Mouse (Mus musculus): ENCODE measurements around the gene Phox2a. TPM values are rescaled to one million over a fixed set of nuclear protein-coding genes. Genes with fewer than 3 reads are reported as not detected.

The Phox2a gene
- polyA plus RNA-seq, 1 experiment from 2014 or later, result 0.32 TPM

DNA sequence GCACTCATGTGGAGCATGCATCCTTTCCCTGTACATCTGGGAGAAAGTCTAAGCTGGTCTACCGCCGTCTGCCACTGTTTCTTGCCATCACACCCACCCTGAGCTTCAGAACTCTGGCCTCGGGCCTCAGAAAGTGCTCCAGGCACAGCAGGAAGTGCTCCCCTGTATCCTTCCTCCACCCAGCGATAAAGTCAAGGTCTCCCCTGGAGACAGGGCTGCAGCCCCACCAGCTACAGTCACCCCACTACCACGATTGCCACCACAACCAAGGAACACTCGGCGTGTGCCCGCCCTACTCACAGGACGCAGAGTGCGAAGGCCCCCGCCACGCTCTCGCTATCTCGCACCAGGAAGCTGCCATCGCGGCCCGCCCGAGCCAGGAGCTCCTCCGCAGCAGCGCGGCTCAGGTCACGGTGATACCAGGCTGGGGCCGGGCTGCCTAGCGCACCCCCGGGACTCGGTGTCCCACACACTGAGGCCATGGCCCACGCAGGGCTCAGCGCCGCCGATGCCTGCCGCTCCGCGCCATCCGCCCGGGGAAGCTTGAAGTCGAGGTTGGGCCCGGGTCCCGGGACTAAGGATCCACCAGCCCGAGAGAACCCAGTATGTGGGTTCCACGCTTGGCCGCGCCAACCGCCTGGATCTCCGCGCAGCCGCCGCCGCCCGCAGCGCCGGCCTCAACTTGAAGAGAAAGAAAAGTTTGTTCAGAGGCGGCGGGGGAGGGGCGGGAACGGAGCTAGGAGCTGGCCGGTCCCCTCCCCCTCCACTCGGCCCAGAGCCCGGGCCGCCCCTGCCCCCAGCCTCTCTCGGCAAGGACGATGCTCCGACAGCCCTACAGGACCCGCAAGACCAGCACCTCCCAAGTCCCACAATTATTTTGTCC, 18.4 kb downstream of the Phox2a start:
- Histone ChIP-seq H3K27me3 (ENCODE audit: control insufficient read depth, insufficient read depth, low read length) (no peaks in the 10 kb centered on the region), H3K36me3 (ENCODE audit: control insufficient read depth, insufficient read depth) (peaks cover 14% of the 10 kb centered on the region), H3K4me2 (ENCODE audit: low read depth, low read length) (peak overlapping the region; percentile 69), H3K9ac (ENCODE audit: low read length) (peak overlapping the region; percentile 99), H3K4me3 (ENCODE audit: low read length) (peak overlapping the region; percentile 80), H3K27ac (ENCODE audit: low read length) (peak overlapping the region; percentile 99), H3K9me3 (replicated peaks; ENCODE audit: control insufficient read depth, low read length) (no peaks in the 10 kb centered on the region), H3K4me1 (ENCODE audit: control insufficient read depth, insufficient read depth, low read length) (peaks cover 29% of the 10 kb centered on the region)
- peak; percentile 47 for ATAC-seq (replicated peaks; ENCODE audit: extremely low read depth, insufficient read depth, low FRiP score)
- WGBS, result under 1% methylated on average over 63 of the region's 63 CpGs

DNA sequence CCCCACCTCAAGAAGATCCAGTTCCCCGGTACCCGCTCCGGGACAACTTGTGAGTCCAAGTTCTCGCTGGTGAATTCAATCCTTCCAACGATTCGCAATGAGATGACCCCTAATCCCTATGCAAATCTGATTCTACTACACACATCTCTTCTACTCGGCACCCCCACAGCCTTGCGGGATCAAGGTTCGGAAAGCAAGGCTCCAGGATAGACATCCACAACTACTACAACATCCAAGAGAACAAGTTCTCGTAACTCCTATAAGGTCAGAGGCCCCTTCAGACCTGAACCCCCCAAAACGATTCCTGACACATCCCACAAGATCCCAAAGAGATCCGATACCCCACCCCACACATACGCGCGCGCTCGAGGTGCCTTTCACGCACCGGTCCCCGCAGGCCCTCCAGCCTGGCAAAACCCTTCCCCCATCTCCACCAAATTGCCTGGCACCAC, 19.1 kb downstream of the Phox2a start:
- H3K4me2 ChIP-seq (ENCODE audit: low read depth, low read length), result peak overlapping the region; percentile 69
- 0 out of 2 replicates have a peak, but pooled peaks have one; percentile 0 for ATAC-seq (replicated peaks; ENCODE audit: extremely low read depth, insufficient read depth, low FRiP score)
- no peaks in the 10 kb centered on the region for H3K27me3 ChIP-seq (ENCODE audit: control insufficient read depth, insufficient read depth, low read length)
- peak overlapping the region; percentile 80 for H3K4me3 ChIP-seq (ENCODE audit: low read length)
- H3K36me3 ChIP-seq (ENCODE audit: control insufficient read depth, insufficient read depth), result peaks cover 8% of the 10 kb centered on the region
- peak overlapping the region; percentile 99 for H3K9ac ChIP-seq (ENCODE audit: low read length)
- WGBS, result under 1% methylated on average over 20 of the region's 20 CpGs
- no peaks in the 10 kb centered on the region for H3K9me3 ChIP-seq (replicated peaks; ENCODE audit: control insufficient read depth, low read length)
- peaks cover 29% of the 10 kb centered on the region for H3K4me1 ChIP-seq (ENCODE audit: control insufficient read depth, insufficient read depth, low read length)
- H3K27ac ChIP-seq (ENCODE audit: low read length), result peak overlapping the region; percentile 99

DNA sequence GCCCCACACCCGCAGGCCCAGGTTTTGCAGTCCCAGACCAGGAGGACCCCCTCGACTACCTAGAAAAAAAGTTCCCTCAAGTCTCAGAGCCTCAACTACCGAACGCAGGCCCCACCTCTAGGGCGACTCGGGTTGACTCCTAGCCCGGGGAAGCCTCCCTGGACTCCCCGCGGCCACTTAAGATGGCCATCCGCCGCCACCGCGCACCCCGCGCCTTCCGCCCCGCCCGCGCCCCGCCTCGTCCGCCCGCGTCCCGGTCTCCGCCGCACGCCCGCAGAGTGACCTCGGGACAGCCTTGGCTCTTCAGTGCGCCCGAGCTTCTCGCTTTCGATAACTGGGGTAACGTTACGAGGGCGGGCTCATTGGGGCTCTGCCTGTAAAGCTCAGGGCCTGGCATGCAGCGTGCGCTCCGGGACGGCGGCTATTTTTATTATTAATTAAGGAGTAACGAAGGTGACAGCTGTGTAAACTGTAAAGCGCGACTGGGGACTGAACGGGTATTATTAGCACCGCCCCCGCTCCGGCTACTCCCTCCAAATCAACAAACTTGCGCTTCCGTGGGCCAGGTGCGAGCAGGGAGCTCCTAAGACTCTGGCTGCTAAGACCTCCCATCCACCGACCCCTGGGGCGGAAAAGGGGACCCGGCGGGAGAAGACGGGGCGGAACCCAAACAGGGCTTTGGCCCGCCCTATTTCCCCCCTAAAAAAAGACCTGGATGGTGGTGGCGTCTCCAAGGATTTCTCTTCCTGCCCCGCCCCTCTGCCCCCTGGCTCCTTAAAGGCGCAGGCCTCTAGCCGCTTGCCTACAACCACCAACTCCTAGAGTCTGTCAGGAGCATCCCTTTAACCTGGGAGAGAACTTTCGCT, 19.7 kb downstream of the Phox2a start, which contains the start of gene Inppl1:
TSS of gene Inppl1 (minus strand) at position 624 of the 866 bp plus-strand sequence.
- peak; percentile 84 for ATAC-seq (replicated peaks; ENCODE audit: extremely low read depth, insufficient read depth, low FRiP score)
- Histone ChIP-seq H3K27ac (ENCODE audit: low read length) (peak within 1 kb of the TSS; percentile 99), H3K4me2 (ENCODE audit: low read depth, low read length) (peak within 1 kb of the TSS; percentile 69), H3K9me3 (replicated peaks; ENCODE audit: control insufficient read depth, low read length) (no peaks in the 10 kb centered on the region), H3K9ac (ENCODE audit: low read length) (peak within 1 kb of the TSS; percentile 99), H3K36me3 (ENCODE audit: control insufficient read depth, insufficient read depth) (peaks cover 2% of the 10 kb centered on the region; the same call in 1 of the 2 replicates), H3K27me3 (ENCODE audit: control insufficient read depth, insufficient read depth, low read length) (no peaks in the 10 kb centered on the region), H3K4me3 (ENCODE audit: low read length) (peak within 1 kb of the TSS; percentile 80), H3K4me1 (ENCODE audit: control insufficient read depth, insufficient read depth, low read length) (peaks cover 29% of the 10 kb centered on the region)
- under 1% methylated on average over 64 of the region's 64 CpGs for WGBS

DNA sequence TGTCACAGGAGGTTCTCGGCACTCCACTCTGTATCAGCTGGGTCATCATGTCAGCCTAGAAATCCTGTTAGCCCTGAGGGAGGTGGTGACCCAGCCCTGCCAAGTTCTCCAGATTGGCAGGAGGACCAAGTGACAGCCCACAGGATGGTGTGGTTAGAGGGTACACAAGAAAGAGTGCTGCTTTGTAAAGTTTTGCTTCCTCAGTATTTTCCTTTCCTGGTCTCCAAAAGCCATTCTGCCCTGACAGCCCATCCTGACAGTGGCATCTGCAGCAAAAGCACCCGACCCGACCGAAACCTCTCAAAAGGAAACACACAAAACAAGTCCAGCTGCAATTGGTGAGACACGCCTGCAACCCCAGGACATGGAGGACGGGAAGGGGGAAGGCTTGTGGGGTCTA, 26.1 kb downstream of the Phox2a start:
- 56% methylated on average over 6 of the region's 6 CpGs for WGBS

GRCm38 (mm10) chr7:101847934-101848333, 29.8 kb downstream of the Phox2a start:
- 0 out of 2 replicates have a peak, but pooled peaks cover 2% of the 10 kb centered on the region for H3K9me3 ChIP-seq (replicated peaks; ENCODE audit: control insufficient read depth, low read length)
- no peaks in the 10 kb centered on the region for H3K36me3 ChIP-seq (ENCODE audit: control insufficient read depth, insufficient read depth)
- 94% methylated on average over 1 of the region's 1 CpGs for WGBS
- no peak overlapping the region for H3K9ac ChIP-seq (ENCODE audit: low read length)
- ATAC-seq (replicated peaks; ENCODE audit: extremely low read depth, insufficient read depth, low FRiP score), result no peak
- no peak overlapping the region for H3K27ac ChIP-seq (ENCODE audit: low read length)
- no peak overlapping the region for H3K4me3 ChIP-seq (ENCODE audit: low read length)
- no peaks in the 10 kb centered on the region for H3K27me3 ChIP-seq (ENCODE audit: control insufficient read depth, insufficient read depth, low read length)
- H3K4me1 ChIP-seq (ENCODE audit: control insufficient read depth, insufficient read depth, low read length), result no peaks in the 10 kb centered on the region
- no peak overlapping the region for H3K4me2 ChIP-seq (ENCODE audit: low read depth, low read length)

More for the DNA sequence above, 26.1 kb downstream of the Phox2a start:
- Histone ChIP-seq H3K4me2 (ENCODE audit: low read depth, low read length) (no peak overlapping the region), H3K4me3 (ENCODE audit: low read length) (no peak overlapping the region), H3K27me3 (ENCODE audit: control insufficient read depth, insufficient read depth, low read length) (no peaks in the 10 kb centered on the region), H3K9ac (ENCODE audit: low read length) (no peak overlapping the region), H3K4me1 (ENCODE audit: control insufficient read depth, insufficient read depth, low read length) (no peaks in the 10 kb centered on the region), H3K9me3 (replicated peaks; ENCODE audit: control insufficient read depth, low read length) (no peaks in the 10 kb centered on the region), H3K36me3 (ENCODE audit: control insufficient read depth, insufficient read depth) (no peaks in the 10 kb centered on the region), H3K27ac (ENCODE audit: low read length) (no peak overlapping the region)
- ATAC-seq (replicated peaks; ENCODE audit: extremely low read depth, insufficient read depth, low FRiP score), result no peak

GRCm38 (mm10) chr7:101851689-101852088, 33.6 kb downstream of the Phox2a start:
- 0 out of 2 replicates have a peak, but pooled peaks cover 2% of the 10 kb centered on the region for H3K9me3 ChIP-seq (replicated peaks; ENCODE audit: control insufficient read depth, low read length)
- H3K4me2 ChIP-seq (ENCODE audit: low read depth, low read length), result no peak overlapping the region
- no peak overlapping the region for H3K9ac ChIP-seq (ENCODE audit: low read length)
- no peaks in the 10 kb centered on the region for H3K4me1 ChIP-seq (ENCODE audit: control insufficient read depth, insufficient read depth, low read length)
- no peak overlapping the region for H3K27ac ChIP-seq (ENCODE audit: low read length)
- ATAC-seq (replicated peaks; ENCODE audit: extremely low read depth, insufficient read depth, low FRiP score), result no peak
- no peaks in the 10 kb centered on the region for H3K27me3 ChIP-seq (ENCODE audit: control insufficient read depth, insufficient read depth, low read length)
- H3K36me3 ChIP-seq (ENCODE audit: control insufficient read depth, insufficient read depth), result no peaks in the 10 kb centered on the region
- 67% methylated on average over 6 of the region's 6 CpGs for WGBS
- H3K4me3 ChIP-seq (ENCODE audit: low read length), result no peak overlapping the region

DNA sequence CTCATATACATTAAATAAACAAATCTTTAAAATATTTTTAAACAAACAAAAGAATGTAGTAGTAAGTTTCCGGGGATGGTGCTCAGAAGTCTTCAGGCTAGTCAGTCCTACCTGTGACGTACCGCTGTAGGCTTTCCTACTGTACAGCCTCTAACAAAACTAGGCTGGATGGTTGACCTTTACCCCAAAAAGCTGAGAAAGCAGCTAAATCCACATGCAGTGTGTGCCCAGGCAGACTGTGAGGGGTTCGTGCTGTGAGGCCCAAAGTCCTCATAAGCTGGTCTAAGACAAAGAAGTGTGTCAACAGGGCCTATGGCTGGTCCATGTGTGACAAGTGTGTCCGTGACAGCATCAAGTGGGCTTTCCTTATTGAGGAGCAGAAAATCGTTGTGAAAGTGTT, 34.7 kb downstream of the Phox2a start:
- WGBS, result 79% methylated on average over 6 of the region's 6 CpGs
- Histone ChIP-seq H3K27ac (ENCODE audit: low read length) (no peak overlapping the region), H3K9ac (ENCODE audit: low read length) (no peak overlapping the region), H3K27me3 (ENCODE audit: control insufficient read depth, insufficient read depth, low read length) (no peaks in the 10 kb centered on the region), H3K36me3 (ENCODE audit: control insufficient read depth, insufficient read depth) (no peaks in the 10 kb centered on the region), H3K4me2 (ENCODE audit: low read depth, low read length) (no peak overlapping the region), H3K4me3 (ENCODE audit: low read length) (no peak overlapping the region), H3K4me1 (ENCODE audit: control insufficient read depth, insufficient read depth, low read length) (no peaks in the 10 kb centered on the region), H3K9me3 (replicated peaks; ENCODE audit: control insufficient read depth, low read length) (0 out of 2 replicates have a peak, but pooled peaks cover 2% of the 10 kb centered on the region)
- ATAC-seq (replicated peaks; ENCODE audit: extremely low read depth, insufficient read depth, low FRiP score), result no peak

GRCm38 (mm10) chr7:101853816-101854215, 35.7 kb downstream of the Phox2a start:
- 0 out of 2 replicates have a peak, but pooled peaks cover 2% of the 10 kb centered on the region for H3K9me3 ChIP-seq (replicated peaks; ENCODE audit: control insufficient read depth, low read length)
- no peaks in the 10 kb centered on the region for H3K27me3 ChIP-seq (ENCODE audit: control insufficient read depth, insufficient read depth, low read length)
- no peak overlapping the region for H3K4me2 ChIP-seq (ENCODE audit: low read depth, low read length)

More at GRCm38 (mm10) chr7:101853816-101854215, 35.7 kb downstream of the Phox2a start:
- no peaks in the 10 kb centered on the region for H3K36me3 ChIP-seq (ENCODE audit: control insufficient read depth, insufficient read depth)
- no peak for ATAC-seq (replicated peaks; ENCODE audit: extremely low read depth, insufficient read depth, low FRiP score)
- H3K4me1 ChIP-seq (ENCODE audit: control insufficient read depth, insufficient read depth, low read length), result no peaks in the 10 kb centered on the region
- H3K4me3 ChIP-seq (ENCODE audit: low read length), result no peak overlapping the region
- WGBS, result 54% methylated on average over 2 of the region's 2 CpGs
- no peak overlapping the region for H3K27ac ChIP-seq (ENCODE audit: low read length)
- H3K9ac ChIP-seq (ENCODE audit: low read length), result no peak overlapping the region
